Mouse (Mus musculus) ES-E14 (cell line): Measurements from ENCODE around the gene Ly9. TPM values are rescaled to one million over a fixed set of nuclear protein-coding genes. Genes with fewer than 3 reads are reported as not detected.

ENCODE experiments used
- DNase-seq: peaks from one replicate; pipeline ENCODE4 v3.0.0-alpha.2; 2013; ENCODE audit warnings: low read depth, low spot score
- H3K27ac ChIP-seq: 2 replicates; pipeline ENCODE4 v1.5.1; 2012; ENCODE audit warnings: low read depth, mild to moderate bottlenecking, low read length, moderate library complexity, mixed read lengths; ENCODE audit not compliant: poor library complexity, insufficient read depth, severe bottlenecking
- H3K36me3 ChIP-seq: 2 replicates; pipeline ENCODE4 v1.6.1; 2012; ENCODE audit warnings: mild to moderate bottlenecking, low read length, moderate library complexity, mixed read lengths; ENCODE audit not compliant: control insufficient read depth, poor library complexity, insufficient read depth, severe bottlenecking
- H3K4me1 ChIP-seq, 2 experiments: fragments of 150-350 bp in 1 of 2; sonication (generic) in 1 of 2; 2 replicates each; pipeline ENCODE4 v1.6.1; 2012; ENCODE audit warnings: low read length in 2 of 2, mild to moderate bottlenecking in 1 of 2, mixed read lengths in 1 of 2; ENCODE audit not compliant: control insufficient read depth in 2 of 2, insufficient read depth in 2 of 2, poor library complexity in 1 of 2
- H3K4me3 ChIP-seq, 2 experiments: fragments of 150-350 bp in 1 of 2; sonication (generic) in 1 of 2; 2 replicates each; pipeline ENCODE4 v1.5.1; 2012; ENCODE audit warnings: low read length in 2 of 2, low read depth in 1 of 2, mild to moderate bottlenecking in 1 of 2, mixed read lengths in 1 of 2; ENCODE audit not compliant: insufficient read depth in 1 of 2, poor library complexity in 1 of 2, severe bottlenecking in 1 of 2
- H3K9ac ChIP-seq: 2 replicates; pipeline ENCODE4 v1.6.1; 2012; ENCODE audit warnings: low read depth, mild to moderate bottlenecking, low read length, mixed read lengths; ENCODE audit not compliant: poor library complexity, insufficient read depth, severe bottlenecking
- H3K9me3 ChIP-seq: fragments of 150-350 bp; sonication (generic); 2 replicates; pipeline ENCODE4 v1.6.1; 2012; ENCODE audit warnings: low read depth, mild to moderate bottlenecking, low read length; ENCODE audit not compliant: control insufficient read depth, insufficient read depth
- CHD2 ChIP-seq: IDR thresholded peaks from 2 replicates; pipeline ENCODE4 v1.6.1; 2014; ENCODE audit warnings: mild to moderate bottlenecking, low read depth, low read length, inconsistent platforms
- HCFC1 ChIP-seq: IDR thresholded peaks from 2 replicates; pipeline ENCODE4 v1.6.1; 2012; ENCODE audit warnings: low read length, inconsistent platforms, borderline replicate concordance; ENCODE audit not compliant: insufficient read depth
- MAFK ChIP-seq: IDR thresholded peaks from 2 replicates; pipeline ENCODE4 v1.6.1; 2014; ENCODE audit warnings: mild to moderate bottlenecking, low read depth, low read length, inconsistent platforms; ENCODE audit not compliant: insufficient read depth
- ZC3H11A ChIP-seq: IDR thresholded peaks from 2 replicates; pipeline ENCODE4 v1.6.1; 2012; ENCODE audit warnings: low read depth, mild to moderate bottlenecking, inconsistent platforms, low read length, borderline replicate concordance
- ZNF384 ChIP-seq: IDR thresholded peaks from 2 replicates; pipeline ENCODE4 v1.6.1; 2012; ENCODE audit warnings: low read depth, low read length, inconsistent platforms
- in situ Hi-C, 2 experiments: fragments of 600-800 bp; cut with MboI; formaldehyde crosslinking; loops; one replicate each; pipeline ENCODE4 v1.15.1; 2025; ENCODE audit warnings: low sequenced_read_pairs in 2 of 2, inconsistent platforms in 1 of 2; ENCODE audit not compliant: unreplicated experiment in 2 of 2
- total RNA-seq: library from RNA; depleted of rRNA; stranded (reverse); fragments of 300-350 nt; gene quantifications from 2 replicates; pipeline ENCODE4 v1.2.3, GENCODE M21; 2012

Ly9 gene
- total RNA-seq, 1 experiment, result 0.13 TPM

DNA sequence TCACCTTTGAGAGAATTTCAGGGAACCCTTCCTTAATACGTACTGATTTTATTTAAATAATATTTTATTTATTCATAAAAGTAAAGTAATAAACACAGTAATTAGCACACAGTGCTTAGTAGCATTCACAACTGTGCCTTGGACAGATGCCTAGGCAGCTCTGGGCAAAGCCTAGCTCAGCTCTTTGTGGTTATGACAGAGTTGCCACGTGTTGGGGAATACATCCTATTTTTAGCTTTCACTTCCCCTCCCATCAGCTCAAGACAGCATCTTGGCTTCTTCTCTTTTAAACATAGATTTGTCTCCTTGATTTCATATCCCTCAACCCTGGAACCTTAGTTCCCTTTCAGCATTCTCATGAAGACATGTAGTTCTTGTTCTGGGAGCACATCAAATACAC lies 24.2 kb upstream of the Ly9 start:
- in situ Hi-C loops, result no loop called here
- no peak for TF ChIP-seq ZC3H11A
- TF ChIP-seq MAFK, result no peak
- no peak for TF ChIP-seq ZNF384
- no peak for TF ChIP-seq CHD2
- TF ChIP-seq HCFC1, result no peak
- no peak for DNase-seq
- Histone ChIP-seq H3K4me3 (no peak overlapping the region), H3K9ac (no peak overlapping the region), H3K9me3 (no peaks in the 10 kb centered on the region), H3K36me3 (no peaks in the 10 kb centered on the region), H3K4me1 (no peaks in the 10 kb centered on the region), H3K27ac (no peak overlapping the region)

GRCm38 (mm10) chr1:171630912-171631311 lies 23.7 kb upstream of the Ly9 start:
- TF ChIP-seq MAFK (no peak), HCFC1 (no peak), CHD2 (no peak), ZC3H11A (no peak), ZNF384 (no peak)
- in situ Hi-C loops, result no loop called here
- H3K36me3 ChIP-seq, result no peaks in the 10 kb centered on the region
- no peak overlapping the region for H3K4me3 ChIP-seq
- no peak for DNase-seq
- H3K27ac ChIP-seq, result no peak overlapping the region
- H3K9me3 ChIP-seq, result no peaks in the 10 kb centered on the region
- no peaks in the 10 kb centered on the region for H3K4me1 ChIP-seq
- H3K9ac ChIP-seq, result no peak overlapping the region

DNA sequence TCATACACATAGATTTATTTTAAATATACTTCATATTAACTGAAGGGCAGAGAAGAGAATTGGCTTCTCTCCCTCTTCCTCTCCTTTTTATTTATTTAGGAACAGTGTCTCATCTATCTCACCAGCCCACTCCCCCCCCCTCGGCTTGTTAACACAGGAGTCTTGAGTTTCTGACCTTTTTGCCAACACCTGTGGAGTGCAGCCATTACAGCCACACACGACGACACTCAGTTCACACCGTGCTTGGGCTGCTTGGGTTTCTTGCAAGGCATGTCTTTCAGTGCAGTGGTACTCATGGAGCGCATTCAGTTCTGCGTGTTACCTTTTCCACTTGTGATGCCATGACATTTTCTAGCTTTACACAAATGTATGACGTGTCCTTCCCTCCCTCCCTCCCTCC lies 22.8 kb upstream of the Ly9 start:
- in situ Hi-C loops, result no loop called here
- H3K4me1 ChIP-seq, result no peaks in the 10 kb centered on the region
- no peak for DNase-seq
- H3K4me3 ChIP-seq, result no peak overlapping the region
- H3K27ac ChIP-seq, result no peak overlapping the region
- H3K9ac ChIP-seq, result no peak overlapping the region
- no peaks in the 10 kb centered on the region for H3K9me3 ChIP-seq
- H3K36me3 ChIP-seq, result no peaks in the 10 kb centered on the region
- TF ChIP-seq ZNF384, result no peak
- TF ChIP-seq MAFK, result no peak
- no peak for TF ChIP-seq CHD2
- TF ChIP-seq HCFC1, result no peak
- TF ChIP-seq ZC3H11A, result no peak

GRCm38 (mm10) chr1:171629168-171629567 lies 22.0 kb upstream of the Ly9 start:
- no peak overlapping the region for H3K4me3 ChIP-seq
- in situ Hi-C loops, result no loop called here
- H3K9ac ChIP-seq, result no peak overlapping the region
- H3K36me3 ChIP-seq, result no peaks in the 10 kb centered on the region
- no peaks in the 10 kb centered on the region for H3K9me3 ChIP-seq
- TF ChIP-seq MAFK, result no peak
- no peak for TF ChIP-seq CHD2
- TF ChIP-seq ZC3H11A, result no peak
- TF ChIP-seq ZNF384, result no peak
- TF ChIP-seq HCFC1, result no peak
- H3K27ac ChIP-seq, result no peak overlapping the region
- DNase-seq, result no peak
- H3K4me1 ChIP-seq, result no peaks in the 10 kb centered on the region

DNA sequence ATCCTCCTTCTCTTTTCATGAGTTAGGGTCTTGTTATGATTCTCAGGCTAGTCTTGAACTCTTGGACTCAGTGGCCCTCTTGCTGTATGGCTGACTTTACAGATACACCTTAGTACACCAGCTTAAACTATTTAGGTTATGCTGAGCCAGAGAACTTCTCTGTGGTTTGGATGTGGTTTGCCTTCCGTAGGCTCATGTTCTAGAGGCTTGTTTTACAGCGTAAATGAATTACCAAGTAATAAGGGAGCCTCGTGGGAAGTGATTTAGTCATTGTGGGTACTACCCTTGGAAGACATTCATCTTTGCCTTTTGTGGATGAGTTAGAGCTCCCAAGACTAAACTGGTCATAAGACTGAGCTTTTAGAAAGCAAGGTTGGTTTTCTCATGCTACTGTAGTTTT lies 20.6 kb upstream of the Ly9 start:
- no peak overlapping the region for H3K27ac ChIP-seq
- in situ Hi-C loops, result no loop called here
- no peak for TF ChIP-seq HCFC1
- no peak for TF ChIP-seq CHD2
- TF ChIP-seq MAFK, result no peak
- no peak for TF ChIP-seq ZC3H11A
- TF ChIP-seq ZNF384, result no peak
- H3K9me3 ChIP-seq, result no peaks in the 10 kb centered on the region
- DNase-seq, result no peak
- no peaks in the 10 kb centered on the region for H3K4me1 ChIP-seq
- H3K36me3 ChIP-seq, result no peaks in the 10 kb centered on the region
- H3K4me3 ChIP-seq, result no peak overlapping the region
- no peak overlapping the region for H3K9ac ChIP-seq
